Mouse (Mus musculus): Measurements from ENCODE around the gene Slc6a6.

Slc6a6 gene

DNA sequence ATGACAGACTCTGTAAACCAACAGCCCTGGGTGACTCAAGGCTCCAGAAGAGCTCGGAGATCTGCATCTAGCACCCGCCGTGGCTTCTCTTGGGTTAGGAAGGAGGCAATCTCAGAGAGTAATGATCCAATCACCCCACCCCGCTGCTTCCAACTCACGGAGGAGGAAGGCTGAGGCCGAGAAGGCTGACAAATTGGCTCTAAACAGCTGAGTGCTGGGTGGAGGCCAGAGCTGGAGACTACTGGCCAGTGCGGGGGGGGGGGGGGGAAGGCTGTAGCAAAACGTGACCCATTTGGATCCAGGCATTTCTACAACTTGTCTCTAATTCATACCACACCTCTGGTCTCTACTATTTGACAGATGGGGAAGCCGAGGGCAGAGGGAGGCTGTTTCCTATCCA is 95.4 kb downstream of the Slc6a6 start:
- DNase-seq (ENCODE audit: low spot score): no peak

DNA sequence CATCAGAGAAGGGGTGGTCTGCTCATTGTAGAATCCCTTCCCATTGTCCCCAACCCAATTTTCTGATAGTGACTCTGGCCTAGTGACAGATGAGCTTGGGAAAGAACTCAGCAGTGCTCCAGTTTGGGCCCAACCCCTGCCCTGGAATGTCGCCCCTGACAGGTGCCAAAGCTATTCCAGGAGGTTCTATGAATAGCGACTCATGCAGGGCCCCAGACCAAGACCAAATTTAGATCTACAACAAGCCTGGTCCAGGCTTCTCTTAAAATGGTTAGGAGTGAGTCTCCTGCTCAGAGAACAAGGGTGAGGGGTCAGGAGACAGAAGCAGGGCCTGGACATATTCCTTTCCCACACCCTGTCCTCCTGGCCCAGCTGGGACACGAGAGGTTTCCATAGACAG is 101.2 kb downstream of the Slc6a6 start:
- no peak for DNase-seq (ENCODE audit: low spot score)

DNA sequence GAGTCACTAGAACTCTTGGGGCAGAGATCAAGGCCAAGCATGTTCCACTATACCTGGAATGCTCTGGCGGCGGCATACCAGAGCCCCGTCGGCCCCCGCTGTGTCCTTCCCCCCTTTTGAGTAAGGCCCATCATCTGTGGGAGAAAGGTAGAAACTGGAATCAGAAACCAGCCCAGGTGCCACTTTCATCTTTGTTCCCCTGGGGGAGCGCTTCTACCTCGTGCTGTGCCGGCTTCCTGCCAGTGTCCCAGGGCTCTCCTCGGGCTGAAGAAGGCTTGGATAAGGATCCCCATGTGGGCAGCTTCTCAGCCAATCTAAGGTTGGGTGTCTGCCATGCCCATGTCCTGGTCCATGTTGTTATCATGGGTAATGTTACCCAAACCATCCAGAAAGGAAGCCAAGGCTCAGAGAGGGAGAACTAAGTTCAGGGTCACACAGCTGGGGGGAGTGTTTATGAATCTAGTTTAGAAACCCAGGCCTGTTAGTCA is 104.5 kb downstream of the Slc6a6 start:
- no peak for DNase-seq (ENCODE audit: low spot score)

DNA sequence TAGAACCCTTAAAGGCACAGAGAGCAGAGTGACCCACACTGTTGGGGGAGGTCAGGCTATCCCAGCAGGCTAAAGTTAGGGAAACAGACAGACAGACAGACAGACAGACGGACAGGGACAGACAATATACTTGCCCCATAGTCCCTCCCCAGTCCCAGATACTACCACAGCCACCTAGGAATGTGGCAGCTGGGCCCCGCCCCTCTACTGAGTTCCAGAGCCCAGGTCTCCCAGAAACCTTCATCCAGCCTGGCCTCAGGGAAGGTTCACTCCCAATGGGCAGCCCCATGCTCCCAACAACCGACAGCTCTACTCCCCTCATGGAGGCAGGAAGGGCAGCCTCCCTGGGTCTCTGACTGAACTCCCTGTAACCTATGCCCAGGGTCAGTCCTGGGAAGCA is 111.8 kb downstream of the Slc6a6 start:
- DNase-seq (ENCODE audit: low spot score): no peak

DNA sequence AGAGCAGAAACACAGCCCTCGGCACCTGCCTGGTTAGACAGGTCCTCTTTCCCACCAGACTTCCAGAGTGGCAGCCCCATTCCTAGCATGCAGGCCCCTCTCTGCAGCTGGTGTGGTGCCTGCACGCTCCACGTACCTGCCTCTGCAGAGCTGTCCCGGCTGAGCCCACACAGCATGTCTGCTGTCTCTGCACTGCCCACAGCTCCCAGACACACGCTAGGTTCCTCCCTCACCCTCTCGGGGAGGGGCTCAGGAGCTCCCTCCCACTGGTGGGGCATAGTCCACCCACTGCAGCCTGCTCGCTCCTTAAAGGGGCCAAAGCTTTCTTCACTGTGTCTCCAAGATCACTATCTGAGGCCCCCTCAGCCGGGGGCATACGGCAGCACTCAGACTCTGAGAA is 112.2 kb downstream of the Slc6a6 start:
- DNase-seq (ENCODE audit: low spot score): no peak

DNA sequence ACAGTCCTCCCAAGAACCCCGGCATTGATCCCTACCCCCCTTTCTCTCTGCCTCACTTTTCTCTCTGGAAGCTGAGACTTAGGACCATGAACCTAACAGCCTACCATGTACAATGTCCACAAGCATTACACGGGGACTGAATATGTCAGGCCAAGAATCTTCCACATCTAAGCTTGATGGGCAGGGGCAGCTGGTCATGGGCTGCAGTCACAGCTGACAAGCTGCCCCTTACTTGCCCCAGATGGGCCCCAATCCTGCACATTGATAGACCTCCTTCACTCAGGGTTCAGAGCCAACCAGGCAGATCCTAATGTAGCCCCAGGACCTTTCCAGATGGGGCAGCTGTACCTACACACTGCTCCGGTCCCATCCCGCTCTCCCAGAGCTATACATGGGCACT is 112.9 kb downstream of the Slc6a6 start:
- DNase-seq (ENCODE audit: low spot score): no peak

DNA sequence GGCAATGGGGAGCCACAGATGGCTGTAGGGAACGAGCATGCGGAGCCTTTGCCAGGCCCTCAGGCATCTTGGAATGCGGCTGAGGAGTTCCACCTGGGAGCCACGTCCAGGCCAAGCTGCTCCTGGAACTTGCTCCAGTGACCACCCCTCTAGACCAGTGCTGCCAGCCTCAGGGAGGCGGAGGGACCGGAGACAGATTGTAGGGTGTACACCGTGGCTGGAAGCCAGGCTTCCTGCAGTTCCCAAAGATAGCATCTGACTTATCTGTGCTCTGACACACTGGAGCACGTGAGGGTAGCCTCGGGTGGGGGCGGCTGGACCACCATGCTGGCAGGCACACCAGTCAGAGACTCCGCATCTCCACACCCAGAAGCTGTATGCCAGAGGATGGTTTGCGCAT is 114.6 kb downstream of the Slc6a6 start:
- no peak for DNase-seq (ENCODE audit: low spot score)

DNA sequence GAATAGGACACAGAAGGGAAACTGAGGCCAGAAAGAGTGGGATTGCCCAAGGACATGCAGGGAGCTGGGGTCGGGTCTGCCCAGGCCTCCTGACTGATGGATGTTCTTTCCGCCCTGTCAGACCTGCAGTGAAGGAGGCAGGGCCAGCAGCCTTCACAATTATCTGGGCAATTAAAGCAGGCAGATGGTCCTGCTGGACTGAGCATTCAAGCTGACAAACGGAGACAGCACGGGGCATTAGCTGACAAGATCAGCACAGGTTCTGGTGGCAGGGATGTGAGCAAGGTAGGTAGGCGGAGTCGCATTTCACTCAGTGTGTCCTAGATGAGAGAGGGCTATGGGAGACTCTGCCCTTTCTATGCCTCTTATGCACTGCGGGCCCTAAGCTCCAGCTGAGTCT is 120.3 kb downstream of the Slc6a6 start:
- no peak for DNase-seq (ENCODE audit: low spot score)

DNA sequence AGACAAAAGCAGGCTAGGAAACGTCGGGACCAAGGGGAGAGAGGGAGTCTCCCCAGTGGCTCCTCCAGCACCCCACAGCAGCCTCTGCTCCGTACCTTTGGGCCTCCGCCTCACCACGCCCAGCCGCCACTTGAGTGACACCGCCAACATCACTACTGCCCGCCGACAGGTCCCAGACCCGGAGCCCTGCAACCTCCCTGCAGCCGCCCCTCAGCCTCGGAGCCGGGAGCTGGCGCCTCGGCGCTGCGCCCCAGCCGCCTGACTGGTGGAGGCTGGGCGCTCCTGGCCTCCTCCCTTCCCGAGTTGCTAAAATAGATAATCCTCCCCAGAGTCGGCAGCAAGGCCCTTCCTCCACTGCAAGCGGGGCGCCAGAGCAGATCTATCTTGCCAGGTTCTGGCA is 123.3 kb downstream of the Slc6a6 start:
- DNase-seq (ENCODE audit: low spot score): no peak

DNA sequence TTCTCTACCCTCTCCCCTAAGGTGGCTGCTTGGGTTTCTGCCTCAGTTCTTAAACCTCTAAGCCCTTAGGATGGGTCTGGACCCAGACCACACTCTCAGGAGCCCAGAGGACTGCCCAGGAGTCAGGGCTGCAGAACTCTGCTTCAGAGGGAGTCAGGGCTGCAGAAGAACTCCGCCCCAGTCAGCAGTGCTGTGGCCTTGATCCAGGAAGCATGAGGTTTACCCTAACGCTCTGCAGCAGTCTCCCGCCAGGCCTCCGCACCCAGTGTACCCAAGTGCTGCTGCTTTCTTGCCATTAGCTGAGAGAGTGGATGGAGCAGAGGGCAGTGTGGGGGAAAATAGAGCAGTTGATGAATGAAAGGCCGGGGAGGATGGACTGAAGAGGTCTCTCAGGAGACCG is 124.2 kb downstream of the Slc6a6 start:
- no peak for DNase-seq (ENCODE audit: low spot score)

Measured in urinary bladder, postnatal 25 days (tissue).